Mouse (Mus musculus): Measurements from ENCODE around the gene Pax1.

Pax1 gene

GRCm38 (mm10) chr2:147373667-147374007 is 11.9 kb downstream of the Pax1 start:
- DNase-seq = no peak

GRCm38 (mm10) chr2:147374245-147374644 is 12.5 kb downstream of the Pax1 start:
- DNase-seq = peak; percentile 6

GRCm38 (mm10) chr2:147375019-147375715 is 13.4 kb downstream of the Pax1 start:
- no peak for DNase-seq

- DNase-seq = peak; percentile 73
These were observed 17.2 kb downstream of the Pax1 start for GRCm38 (mm10) chr2:147378934-147379333.

GRCm38 (mm10) chr2:147383373-147383772 is 21.6 kb downstream of the Pax1 start:
- DNase-seq = no peak

GRCm38 (mm10) chr2:147386949-147387348 is 25.2 kb downstream of the Pax1 start:
- no peak for DNase-seq

- DNase-seq = no peak
These were observed 47.6 kb downstream of the Pax1 start for GRCm38 (mm10) chr2:147409323-147409722.

GRCm38 (mm10) chr2:147415037-147415436 is 53.3 kb downstream of the Pax1 start:
- DNase-seq = no peak

GRCm38 (mm10) chr2:147424582-147425255 is 63.0 kb downstream of the Pax1 start:
- DNase-seq = no peak

GRCm38 (mm10) chr2:147429607-147430356 is 68.1 kb downstream of the Pax1 start:
- DNase-seq = no peak

- peak; percentile 51 for DNase-seq
These were observed 71.4 kb downstream of the Pax1 start for GRCm38 (mm10) chr2:147433120-147433519.

Data from retina, postnatal 1 day (tissue).